Mouse (Mus musculus) gastrocnemius, postnatal 10 days (tissue): Measurements from ENCODE around the gene Zfp119b. TPM values are rescaled to one million over a fixed set of nuclear protein-coding genes. Genes with fewer than 3 reads are reported as not detected.

Source experiments
- total RNA-seq, 2 experiments: library from RNA; stranded (reverse); gene quantifications; 2 replicates each; pipeline ENCODE4 v1.2.3; 2021

The Zfp119b gene
- total RNA-seq, 2 experiments from 2014 or later, result 3.5 to 4.0 TPM

Other genes with a start within 250 kb of the Zfp119b start
- 1 to 10 TPM; 2.9 to 3.6 TPM for gene Pot1b, start 236.9 kb downstream of the Zfp119b start, total RNA-seq
- gene Adgre4, start 199.5 kb downstream of the Zfp119b start, total RNA-seq, result under 1 TPM; 0.14 to 0.29 TPM
- 1 to 10 TPM; 4.2 to 5.1 TPM for gene Zfp119a, start 70.6 kb downstream of the Zfp119b start, total RNA-seq
- 1 to 10 TPM; 3.6 to 4.5 TPM for gene Zfp959, start 57.4 kb downstream of the Zfp119b start, total RNA-seq
- gene Ebi3, start 3.1 kb upstream of the Zfp119b start, total RNA-seq, result 1 to 10 TPM in 1 of 2 experiments, under 1 TPM in 1; 0.75 to 1.6 TPM
- 10 to 100 TPM; 11.1 to 11.6 TPM for gene Yju2, start 9.6 kb upstream of the Zfp119b start, total RNA-seq
- gene Shd, start 21.0 kb upstream of the Zfp119b start, total RNA-seq, result 1 to 10 TPM in 1 of 2 experiments, under 1 TPM in 1; 0.87 to 1.2 TPM
- gene Fsd1, start 37.0 kb upstream of the Zfp119b start, total RNA-seq, result 1 to 10 TPM in 1 of 2 experiments, under 1 TPM in 1; 0.49 to 1.0 TPM
- 1 to 10 TPM; 4.7 to 8.1 TPM for gene Stap2, start 56.1 kb upstream of the Zfp119b start, total RNA-seq
- 10 to 100 TPM; 31.6 to 36.9 TPM for gene Mpnd, start 56.2 kb upstream of the Zfp119b start, total RNA-seq
- gene Sh3gl1, start 87.1 kb upstream of the Zfp119b start, total RNA-seq, result 10 to 100 TPM; 25.7 to 35.0 TPM
- gene Chaf1a, start 90.9 kb upstream of the Zfp119b start, total RNA-seq, result 1 to 10 TPM; 3.6 to 8.7 TPM
- 10 to 100 TPM; 37.8 to 39.0 TPM for gene Ubxn6, start 125.5 kb upstream of the Zfp119b start, total RNA-seq
- 10 to 100 TPM; 37.7 to 45.7 TPM for gene Hdgfl2, start 130.1 kb upstream of the Zfp119b start, total RNA-seq
- 100 to 1,000 TPM in 1 of 2 experiments, 10 to 100 TPM in 1; 75.2 to 106 TPM for gene Plin4, start 160.3 kb upstream of the Zfp119b start, total RNA-seq
- gene Plin5, start 168.1 kb upstream of the Zfp119b start, total RNA-seq, result 10 to 100 TPM; 19.2 to 19.9 TPM
- gene Lrg1, start 172.5 kb upstream of the Zfp119b start, total RNA-seq, result 1 to 10 TPM; 1.4 to 3.1 TPM
- 10 to 100 TPM; 14.4 to 14.7 TPM for gene Sema6b, start 190.8 kb upstream of the Zfp119b start, total RNA-seq
- gene Tnfaip8l1, start 213.0 kb upstream of the Zfp119b start, total RNA-seq, result 1 to 10 TPM; 5.0 to 5.3 TPM
- gene Mydgf, start 234.4 kb upstream of the Zfp119b start, total RNA-seq, result 10 to 100 TPM; 28.8 to 36.5 TPM